Comparison of ENCODE assay signal across 12 mouse cellular contexts in the genomic region with DNA sequence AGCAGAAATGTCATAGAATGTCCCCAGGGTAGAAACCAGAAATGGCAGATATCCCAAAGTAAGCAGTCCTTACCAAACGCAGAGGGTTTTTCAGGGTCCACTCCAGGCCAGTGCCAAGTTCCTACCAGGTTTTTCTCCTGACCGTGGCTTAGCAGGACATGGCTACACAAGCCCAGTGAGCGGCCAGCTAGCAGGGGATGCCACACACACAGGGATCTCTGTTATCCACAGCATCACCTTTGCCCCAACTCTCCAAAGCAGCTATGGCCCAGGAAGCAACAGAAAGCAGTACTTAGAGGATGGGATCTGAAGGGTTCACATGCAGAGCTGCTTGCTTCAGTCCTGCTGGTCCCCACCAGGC.
DNase-seq lines count a peak whose midpoint lies in the region; ATAC-seq lines count a peak whose summit lies in the region.
"Had no signal": no experiment of that assay in that cellular context is flagged by ENCODE, and none has a peak within 500 bp of the region (broad histone marks: within the 10 kb centered on the region; RNA-seq: fewer than 3 reads in every experiment).

No protein-coding gene starts in this region.

- no peaks in the 10 kb centered on the region for H3K27me3 ChIP-seq in kidney, embryonic 15.5 days
- no peaks in the 10 kb centered on the region for H3K27me3 ChIP-seq in neural tube, embryonic 14.5 days (ENCODE audit: control insufficient read depth, insufficient read depth, low read length)
- H3K27me3 ChIP-seq: heart, embryonic 15.5 days; midbrain, embryonic 15.5 days had no signal

- peaks cover 51% of the 10 kb centered on the region for H3K36me3 ChIP-seq in kidney, embryonic 15.5 days
- peaks cover 4% of the 10 kb centered on the region; the same call in 1 of the 2 replicates for H3K36me3 ChIP-seq in neural tube, embryonic 14.5 days (ENCODE audit: control insufficient read depth, insufficient read depth, low read length)
- H3K36me3 ChIP-seq: midbrain, embryonic 15.5 days had no signal

- no peak overlapping the region for H3K9ac ChIP-seq in kidney, embryonic 15.5 days
- no peak overlapping the region for H3K9ac ChIP-seq in neural tube, embryonic 14.5 days (replicated peaks; ENCODE audit: low read depth, low read length)
- H3K9ac ChIP-seq: heart, embryonic 15.5 days; midbrain, embryonic 15.5 days had no signal

- WGBS in kidney, embryonic 15.5 days: 41% methylated on average over 3 of the region's 3 CpGs
- WGBS in neural tube, embryonic 14.5 days: 27% methylated on average over 3 of the region's 3 CpGs

- DNase-seq in embryo, embryonic 10 days (ENCODE audit: low spot score): peak; percentile 35
- DNase-seq in embryo, embryonic 9.5 days (ENCODE audit: extremely low spot score): no peak
- no peak for DNase-seq in kidney, adult 8-10 months
- DNase-seq in embryo, embryonic 11 days: peak; percentile 45
- DNase-seq in natural killer cell, adult 2 months (ENCODE audit: low spot score in 2 of 2): no peak

- peak overlapping the region; percentile 86 for H3K27ac ChIP-seq in kidney, embryonic 15.5 days
- peak overlapping the region; percentile 62 for H3K27ac ChIP-seq in neural tube, embryonic 14.5 days (ENCODE audit: low read depth, low read length)
- H3K27ac ChIP-seq: heart, embryonic 15.5 days; midbrain, embryonic 15.5 days had no signal

- no peaks in the 10 kb centered on the region for H3K9me3 ChIP-seq in kidney, embryonic 15.5 days (replicated peaks)
- no peaks in the 10 kb centered on the region for H3K9me3 ChIP-seq in neural tube, embryonic 14.5 days (ENCODE audit: control insufficient read depth, low read length)
- H3K9me3 ChIP-seq: heart, embryonic 15.5 days; midbrain, embryonic 15.5 days had no signal

- no peak overlapping the region for H3K4me2 ChIP-seq in kidney, embryonic 15.5 days
- no peak overlapping the region for H3K4me2 ChIP-seq in neural tube, embryonic 14.5 days (ENCODE audit: low read depth, low read length)
- H3K4me2 ChIP-seq: heart, embryonic 15.5 days; midbrain, embryonic 15.5 days had no signal

- no peak overlapping the region for H3K4me3 ChIP-seq in kidney, embryonic 15.5 days (replicated peaks)
- no peak overlapping the region for H3K4me3 ChIP-seq in neural tube, embryonic 14.5 days (ENCODE audit: low read depth, low read length)
- H3K4me3 ChIP-seq: erythroblast, embryonic 14.5 days; heart, embryonic 15.5 days; midbrain, embryonic 15.5 days had no signal

- peaks cover 73% of the 10 kb centered on the region for H3K4me1 ChIP-seq in kidney, embryonic 15.5 days
- peaks cover 20% of the 10 kb centered on the region for H3K4me1 ChIP-seq in neural tube, embryonic 14.5 days (ENCODE audit: control insufficient read depth, insufficient read depth, low read length)

- ATAC-seq in kidney, embryonic 15.5 days (replicated peaks; ENCODE audit: low FRiP score): peak; percentile 4; the same call in 1 of the 2 replicates
- peak; percentile 9 for ATAC-seq in neural tube, embryonic 14.5 days (ENCODE audit: low read depth)
- no peak for ATAC-seq in megakaryocyte, adult 5-6 weeks (ENCODE audit: poor library complexity, severe bottlenecking)
- ATAC-seq: CD4-positive, CD25-positive, alpha-beta regulatory T cell, adult 4 months; midbrain, embryonic 15.5 days had no signal

Comparison
In these comparisons a context has a peak if more than half of its experiments do, and no peak if none do; other contexts are left out.
1. DNase-seq: peak in embryo, embryonic 10 days (single experiment) and embryo, embryonic 11 days (single experiment); none in embryo, embryonic 9.5 days (single experiment), kidney, adult 8-10 months (0 of 2) and natural killer cell, adult 2 months (0 of 2).